Mouse (Mus musculus): ENCODE data around the gene Scrt2.

GRCm38 (mm10) chr2:152101761-152102160, 20.4 kb downstream of the Scrt2 start:
- TF ChIP-seq CTCF (IDR thresholded peaks at IDR 0.05; ENCODE audit: borderline replicate concordance, extremely low read depth, insufficient read depth, insufficient read length) (no peak), POLR2A (IDR thresholded peaks at IDR 0.05; ENCODE audit: borderline replicate concordance, extremely low read depth, insufficient read depth, insufficient read length, poor library complexity, severe bottlenecking) (no peak)
